Mouse (Mus musculus) monocyte, adult 5-6 weeks (primary cell): Measurements from ENCODE around the gene Apon. TPM values are rescaled to one million over a fixed set of nuclear protein-coding genes. Genes with fewer than 3 reads are reported as not detected.
"Not testable (repeated sequence)": the region's sequence is repeated elsewhere in the genome, so short reads cannot be mapped to it uniquely, and the experiment has no call there.

ENCODE experiments used
- ATAC-seq: fragments of 153-309, 156-312 bp; replicated peaks from 2 replicates; pipeline ENCODE4 v1.8.0; 2017; ENCODE audit warnings: mild to moderate bottlenecking; ENCODE audit not compliant: low TSS enrichment, insufficient number of reproducible peaks, severe bottlenecking, poor library complexity, low FRiP score
- total RNA-seq: library from RNA; stranded (forward); fragments of 200-1000, 200-491, 200-594 nt; gene quantifications from 3 replicates; pipeline ENCODE4 v1.2.3, GENCODE M21; 2017

The Apon gene
- total RNA-seq, 1 experiment from 2014 or later, result not detected

GRCm38 (mm10) chr10:128231146-128231545 lies 22.8 kb upstream of the Apon start:
- ATAC-seq, result no peak

GRCm38 (mm10) chr10:128231697-128232419 lies 22.0 kb upstream of the Apon start, which contains the start of gene Timeless:
TSS of gene Timeless (plus strand) at chr10:128232065.
- ATAC-seq, result peak; percentile 42

- ATAC-seq, result peak; percentile 62
Observed at GRCm38 (mm10) chr10:128232420-128232985, 21.4 kb upstream of the Apon start.

- no peak for ATAC-seq
Observed at GRCm38 (mm10) chr10:128236321-128236720, 17.6 kb upstream of the Apon start.

GRCm38 (mm10) chr10:128237807-128238480 lies 16.0 kb upstream of the Apon start:
- ATAC-seq, result no peak

- ATAC-seq, result no peak
Observed at GRCm38 (mm10) chr10:128239140-128239539, 14.8 kb upstream of the Apon start.

GRCm38 (mm10) chr10:128240131-128240530 lies 13.8 kb upstream of the Apon start:
- no peak for ATAC-seq

- ATAC-seq, result no peak
Observed at GRCm38 (mm10) chr10:128243252-128243651, 10.6 kb upstream of the Apon start.

- ATAC-seq, result no peak
Observed at GRCm38 (mm10) chr10:128244121-128244520, 9.8 kb upstream of the Apon start.

- no peak for ATAC-seq
Observed at GRCm38 (mm10) chr10:128247020-128247732, 6.7 kb upstream of the Apon start.

- no peak for ATAC-seq
Observed at GRCm38 (mm10) chr10:128250565-128250964, 3.3 kb upstream of the Apon start.

GRCm38 (mm10) chr10:128255925-128256324 lies 2.0 kb downstream of the Apon start:
- ATAC-seq, result no peak

GRCm38 (mm10) chr10:128256328-128256727 lies 2.4 kb downstream of the Apon start:
- no peak for ATAC-seq

GRCm38 (mm10) chr10:128258953-128259352 lies 5.1 kb downstream of the Apon start:
- peak; percentile 88 for ATAC-seq

GRCm38 (mm10) chr10:128259946-128260345 lies 6.0 kb downstream of the Apon start:
- no peak for ATAC-seq

- not testable (repeated sequence) for ATAC-seq
Observed at GRCm38 (mm10) chr10:128260376-128260775, 6.5 kb downstream of the Apon start.

GRCm38 (mm10) chr10:128262300-128262699 lies 8.4 kb downstream of the Apon start:
- no peak for ATAC-seq

- ATAC-seq, result 0 out of 2 replicates have a peak, but pooled peaks have one; percentile 25
Observed at GRCm38 (mm10) chr10:128263393-128264310, 9.8 kb downstream of the Apon start.
